Mouse (Mus musculus): Measurements from ENCODE around the gene Egr4. TPM values are rescaled to one million over a fixed set of nuclear protein-coding genes. Genes with fewer than 3 reads are reported as not detected.

The Egr4 gene
- total RNA-seq, 2 experiments from 2014 or later, result 26.1 to 33.4 TPM

DNA sequence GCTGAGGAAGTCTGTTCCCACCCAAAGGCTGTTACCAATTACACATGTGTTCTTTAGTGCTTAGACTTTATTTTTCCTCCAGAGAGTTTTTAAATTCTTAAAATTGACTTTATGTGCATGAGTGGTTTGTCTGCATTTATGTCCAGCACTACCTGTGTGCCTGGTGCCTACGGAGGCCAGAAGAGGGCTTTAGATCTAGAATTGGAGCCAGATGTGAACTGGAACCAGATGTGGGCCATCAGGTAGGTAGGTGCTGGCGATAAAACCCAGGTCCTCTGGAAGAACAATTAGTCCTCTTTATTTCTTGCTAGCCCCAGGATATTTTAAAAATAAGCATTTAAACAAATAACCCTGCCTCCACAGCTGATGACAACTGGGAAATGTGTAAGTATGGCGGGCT, 21.8 kb downstream of the Egr4 start:
- no peak for DNase-seq

DNA sequence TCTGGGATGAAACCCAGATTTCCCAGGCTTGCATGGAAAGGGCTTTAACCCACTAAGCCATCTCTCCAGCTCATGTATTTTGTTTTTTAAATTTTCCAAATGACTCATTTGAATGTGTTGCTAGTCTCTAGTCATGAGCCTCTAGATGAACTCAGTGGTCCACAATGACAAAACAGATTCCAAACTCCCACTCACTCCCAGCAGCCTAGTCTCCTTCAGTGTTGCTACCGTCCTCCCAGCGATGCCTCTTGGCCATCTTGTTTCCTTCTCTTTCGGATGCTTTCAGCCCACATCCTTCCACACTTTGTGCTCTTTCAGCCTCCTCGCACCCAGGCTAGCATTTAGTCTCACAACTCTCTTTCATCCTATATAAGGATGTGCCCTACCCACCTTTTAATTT, 23.1 kb downstream of the Egr4 start:
- DNase-seq, result no peak

DNA sequence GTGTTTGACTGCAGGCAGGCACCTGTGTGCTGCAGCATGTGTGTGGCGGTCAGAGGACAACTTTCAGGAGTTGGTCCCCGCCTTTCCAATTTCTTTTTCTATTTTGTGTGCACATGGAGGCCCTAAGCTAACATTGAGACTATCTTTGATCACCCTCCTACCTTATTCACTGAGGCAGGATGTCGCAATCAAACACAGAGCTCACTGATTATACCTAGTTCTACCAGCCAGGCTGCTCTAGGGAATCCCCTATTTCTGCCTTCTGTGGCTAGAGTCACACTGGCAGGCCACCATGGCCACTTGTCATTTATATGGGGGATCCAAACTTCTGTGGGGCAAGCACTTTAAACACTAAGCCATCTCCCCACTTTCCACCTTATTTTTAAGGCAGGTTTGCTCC, 23.7 kb downstream of the Egr4 start:
- DNase-seq, result no peak

DNA sequence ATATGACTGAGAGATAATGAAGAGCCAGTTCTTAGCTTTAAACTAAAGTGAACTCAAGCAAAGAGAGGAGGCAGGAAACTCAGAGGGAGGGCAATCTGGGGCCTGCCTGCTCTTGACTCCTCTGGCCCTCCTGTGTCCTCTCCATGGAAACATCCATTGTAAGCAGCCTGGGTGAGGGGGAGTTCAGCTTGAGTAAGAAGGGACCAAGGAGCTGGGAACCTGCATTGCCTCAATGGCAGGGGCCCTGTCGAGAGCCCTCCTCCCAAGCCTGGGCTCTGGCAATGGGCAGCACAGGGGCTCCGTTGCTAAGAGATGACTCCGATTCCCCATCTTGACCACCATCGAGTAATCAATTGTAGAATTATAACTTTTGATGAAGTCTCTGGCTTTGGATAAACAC, 24.9 kb downstream of the Egr4 start:
- DNase-seq, result no peak

DNA sequence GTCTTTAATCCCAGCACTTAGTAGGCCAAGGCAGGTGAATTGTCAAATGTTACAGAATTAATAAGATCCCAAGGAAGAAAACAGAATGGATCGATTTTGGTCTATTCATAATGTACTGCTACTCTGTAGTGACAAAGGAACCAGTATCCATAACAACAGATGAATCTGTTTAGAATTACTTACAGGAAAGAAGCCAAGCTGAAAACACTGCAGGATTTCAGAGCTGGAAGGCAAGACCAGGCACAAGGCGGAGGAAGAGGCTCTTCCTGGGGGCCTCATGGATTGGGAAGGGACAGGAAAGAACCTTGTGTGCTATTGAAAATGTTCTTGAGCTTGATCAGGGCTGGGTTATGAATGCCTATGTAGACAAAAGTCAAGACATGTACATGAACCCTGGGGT, 27.7 kb downstream of the Egr4 start:
- DNase-seq, result no peak

DNA sequence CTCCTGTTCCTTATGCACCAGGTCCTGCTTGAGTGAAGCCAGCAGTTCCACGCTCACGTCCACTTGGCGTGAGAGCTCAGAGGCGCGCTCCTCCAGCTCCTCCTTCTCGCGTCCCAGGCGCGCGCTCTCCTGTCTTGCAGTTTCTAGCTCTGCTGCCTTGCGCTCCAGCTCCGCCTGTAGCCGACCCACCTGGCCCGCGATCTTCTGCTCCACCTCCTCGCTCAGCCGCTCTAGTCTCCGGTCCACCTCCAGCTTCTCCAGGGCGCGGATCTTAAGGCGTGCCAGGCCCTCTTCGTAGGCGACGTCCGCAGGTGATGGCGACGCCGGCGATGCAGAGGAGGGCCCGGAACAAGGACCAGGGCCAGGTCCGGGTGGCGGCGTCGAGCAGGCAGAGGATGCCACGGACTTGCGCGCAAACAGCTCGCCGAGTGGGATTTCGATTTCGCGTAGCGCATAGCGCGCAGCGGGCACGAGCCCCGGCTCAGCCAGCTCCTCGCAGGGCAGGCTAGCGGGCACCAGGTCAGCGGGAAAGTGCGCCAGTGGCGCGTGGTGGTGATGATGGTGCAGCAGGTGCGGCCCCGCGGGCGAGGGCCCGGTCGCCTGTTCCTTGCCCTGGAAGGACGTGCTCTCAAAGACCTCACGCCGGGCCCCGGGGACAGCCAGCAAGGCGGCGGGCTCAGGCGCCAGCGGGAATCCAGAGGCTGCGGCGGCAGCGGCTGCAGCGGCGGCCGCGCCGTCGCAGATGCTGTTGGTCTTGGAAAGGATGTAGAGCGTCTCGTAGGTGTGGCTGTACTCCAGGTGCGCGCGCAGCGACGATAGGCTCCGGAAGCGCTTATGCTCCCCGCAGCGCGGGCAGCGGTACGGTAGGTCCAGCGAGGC, 29.3 kb downstream of the Egr4 start:
- no peak for DNase-seq

DNA sequence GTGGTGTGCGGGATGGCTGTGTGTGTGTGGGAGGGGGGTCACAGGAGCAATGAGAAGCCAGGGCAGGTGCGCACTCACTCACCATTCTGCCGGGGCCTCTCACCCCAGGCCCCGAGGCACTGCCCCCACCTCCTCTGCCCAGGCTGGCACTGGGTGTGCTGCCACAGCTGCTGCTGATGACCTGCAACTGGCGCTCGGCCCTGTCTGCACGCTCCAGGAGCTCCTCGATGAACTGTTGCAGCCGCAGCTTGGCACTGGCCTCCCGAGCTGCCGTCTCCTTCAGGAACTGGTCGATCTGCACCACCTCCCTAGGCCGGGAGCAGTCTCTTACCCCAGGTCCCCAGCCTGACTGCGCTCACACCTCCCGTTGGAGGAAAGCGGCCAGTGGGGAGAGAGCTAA, 32.7 kb downstream of the Egr4 start:
- no peak for DNase-seq

DNA sequence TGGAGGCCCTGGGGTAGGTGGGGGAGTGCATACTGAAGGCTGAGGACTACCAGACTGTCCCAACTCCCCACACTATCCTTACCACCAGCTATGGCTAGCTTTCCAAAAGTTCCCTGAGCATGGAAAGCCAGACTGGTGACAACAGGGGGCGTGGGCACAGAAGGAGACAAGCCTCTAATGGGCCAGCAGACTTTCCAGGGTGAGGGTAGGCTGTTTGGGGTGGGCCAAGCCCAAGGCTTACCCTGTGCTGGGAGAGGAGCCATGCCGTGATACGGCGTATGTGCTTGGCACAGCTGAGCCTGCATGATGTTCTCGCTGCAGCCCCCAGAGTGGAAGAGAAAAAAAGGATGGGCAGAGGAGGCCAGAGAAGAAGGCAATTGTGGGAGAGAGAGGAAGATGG, 33.4 kb downstream of the Egr4 start:
- DNase-seq, result peak in 1 of 2 experiments; percentile 53

DNA sequence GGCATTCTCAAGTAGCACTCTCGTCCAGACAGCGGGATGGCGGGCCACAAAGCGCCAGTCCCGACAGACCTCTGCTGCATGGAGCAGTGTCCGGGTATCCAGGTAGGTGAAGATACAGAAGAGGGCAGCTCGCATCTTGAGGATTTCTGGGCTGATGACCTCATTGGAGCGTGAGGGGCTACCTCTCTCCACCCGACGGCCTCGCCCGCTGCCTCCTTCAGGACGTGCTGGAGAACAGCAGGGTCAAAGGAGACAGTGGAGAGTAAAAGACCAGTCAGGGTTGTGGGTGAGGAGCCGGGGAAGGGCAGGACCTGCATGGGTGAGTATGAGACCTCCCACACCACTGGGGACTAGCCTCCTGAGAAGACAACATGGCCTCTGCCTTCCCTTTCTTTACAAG, 35.0 kb downstream of the Egr4 start:
- no peak for DNase-seq

DNA sequence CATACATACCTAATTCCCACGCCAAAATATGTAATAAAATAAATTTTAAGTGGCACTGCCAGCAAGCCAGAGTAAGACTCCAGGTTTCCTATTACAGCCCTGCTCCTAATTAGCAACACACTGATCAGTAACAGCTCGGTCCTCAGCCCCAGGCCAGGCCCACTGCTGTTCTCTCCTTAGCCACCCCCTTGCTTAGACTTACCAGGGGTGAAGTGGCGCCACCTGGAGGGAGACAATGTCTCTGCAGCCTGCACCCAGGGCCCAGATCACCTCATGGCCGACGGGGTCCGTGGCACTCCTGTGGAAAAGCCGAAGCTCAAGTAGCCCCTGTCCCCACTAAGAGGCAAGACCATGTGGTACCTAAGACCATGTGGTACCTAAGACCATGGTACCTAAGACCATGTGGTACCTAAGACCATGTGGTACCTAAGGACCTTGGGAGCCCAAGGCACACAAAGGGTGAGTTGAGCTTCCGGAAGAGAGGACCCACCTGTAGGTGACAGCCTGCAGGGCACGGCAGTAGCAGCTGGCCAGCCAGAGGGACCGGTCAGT, 35.9 kb downstream of the Egr4 start:
- no peak for DNase-seq

DNA sequence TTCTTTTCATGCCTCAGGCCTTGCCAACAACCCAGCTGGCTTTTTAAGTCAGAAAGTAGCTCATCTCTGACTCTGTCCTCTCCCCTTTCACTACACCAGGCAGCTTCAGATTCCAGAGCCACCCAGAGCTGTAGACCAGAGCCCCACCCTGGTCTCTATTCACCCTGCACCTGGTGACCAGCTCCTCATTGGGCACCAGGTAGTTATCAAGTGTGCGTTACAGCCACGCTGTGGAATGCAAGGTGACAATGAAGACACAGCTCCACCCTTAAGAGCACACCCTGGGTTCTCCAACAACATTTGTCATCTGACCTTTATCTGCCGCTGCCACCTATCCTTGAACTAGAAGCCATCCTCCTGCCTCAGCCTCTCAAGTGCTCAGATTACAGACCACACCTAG, 37.8 kb downstream of the Egr4 start:
- DNase-seq, result no peak

DNA sequence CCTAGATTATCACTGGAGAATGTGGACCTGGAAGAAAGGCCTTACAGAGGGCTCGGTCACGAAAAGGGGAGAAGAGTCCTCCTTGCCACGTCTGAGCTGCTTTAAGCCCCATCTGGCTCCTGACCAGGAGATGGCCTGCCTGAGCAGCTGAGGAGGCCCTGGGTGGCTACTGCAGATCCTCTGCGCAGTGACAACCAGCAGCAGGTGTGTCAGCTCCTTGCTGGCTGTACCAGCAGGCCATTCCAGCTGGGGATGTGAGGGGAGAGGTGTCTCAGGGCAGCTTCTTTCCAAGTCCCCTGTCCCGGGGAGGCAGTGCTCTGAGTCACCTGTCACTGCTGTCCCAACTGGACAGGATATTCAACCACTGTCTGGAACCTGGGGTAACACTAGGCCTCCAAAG, 40.8 kb downstream of the Egr4 start:
- DNase-seq, result no peak

DNA sequence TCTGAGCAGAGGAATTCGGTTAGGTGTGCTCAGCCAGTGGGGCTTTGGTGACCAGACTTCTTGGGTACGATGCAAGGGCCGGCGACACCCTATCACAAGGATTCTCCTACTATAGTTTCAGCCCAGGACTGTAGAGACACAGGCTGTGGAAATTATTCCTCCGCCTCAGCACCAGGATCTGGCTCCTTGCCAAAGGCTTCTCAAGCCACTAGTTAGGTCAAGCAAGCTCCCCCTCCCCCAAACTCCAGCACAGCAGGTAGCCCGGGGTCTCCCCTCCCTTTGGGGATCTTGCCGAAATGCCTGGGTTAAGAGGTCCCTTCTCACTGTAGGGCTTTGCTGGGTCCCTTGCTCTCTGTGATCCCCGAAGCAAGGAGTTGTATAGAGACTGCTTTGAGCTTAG, 41.4 kb downstream of the Egr4 start:
- DNase-seq, result no peak

DNA sequence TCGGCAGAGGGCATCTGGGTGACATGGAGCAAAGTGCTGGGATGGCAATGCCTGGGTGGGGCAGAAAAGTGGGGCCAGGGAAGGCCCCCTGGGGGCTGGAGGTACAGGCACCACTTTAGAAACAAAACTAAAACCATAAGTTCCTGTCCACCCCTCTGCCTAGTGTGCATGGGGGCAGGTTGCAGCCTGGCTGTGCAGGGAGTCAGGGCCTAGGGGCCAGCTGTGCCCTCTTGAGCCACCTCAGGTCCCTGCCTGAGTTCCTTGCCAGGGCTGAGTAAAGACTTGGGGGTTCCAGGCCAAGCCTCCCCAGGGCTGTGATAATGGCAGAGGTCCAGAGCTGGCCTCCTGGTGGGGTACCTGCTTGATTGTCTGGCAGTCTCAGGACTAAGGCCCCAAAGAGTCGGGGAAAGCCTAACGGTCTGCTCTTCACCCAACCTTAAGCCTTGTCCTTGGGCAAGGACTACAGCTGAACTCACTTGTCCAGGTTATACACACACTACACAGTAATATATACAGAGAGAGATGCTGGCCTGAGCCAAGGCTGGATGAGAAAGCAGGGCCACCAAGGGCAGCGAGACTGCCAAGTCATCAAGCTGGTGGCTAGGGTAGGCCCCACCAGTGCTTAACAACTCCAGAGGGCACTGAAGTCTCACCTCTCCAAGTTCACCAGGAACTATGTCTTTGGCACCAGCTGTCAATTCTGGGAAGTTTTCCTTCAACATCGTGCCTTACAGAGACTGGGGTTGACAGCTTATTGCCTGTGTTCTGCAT, 43.5 kb downstream of the Egr4 start:
- DNase-seq, result no peak

DNA sequence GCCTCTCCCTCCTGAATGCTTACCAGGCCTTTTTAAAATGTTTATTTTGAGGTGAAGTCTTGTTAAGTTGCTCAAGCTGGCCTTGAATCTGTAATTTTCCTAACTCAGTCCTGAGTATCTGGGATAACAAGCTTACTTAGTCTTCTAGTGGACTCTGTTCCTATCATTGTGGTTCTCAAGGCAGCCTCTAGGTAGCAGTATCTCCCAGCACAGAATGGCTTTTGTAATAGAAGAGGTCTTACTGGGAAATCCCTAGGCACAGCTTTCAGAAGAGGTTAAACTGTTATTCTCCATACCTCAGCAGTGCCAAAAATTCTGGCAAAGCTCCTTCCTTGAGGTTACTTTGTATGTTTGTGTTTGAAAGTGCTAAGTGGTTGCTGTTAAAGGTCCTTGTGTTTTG, 48.0 kb downstream of the Egr4 start:
- DNase-seq, result no peak

Other genes starting within 250 kb of the Egr4 start
- 100 to 1,000 TPM; 164 to 165 TPM for gene Sfxn5, start 180.2 kb downstream of the Egr4 start, total RNA-seq (2021)
- gene Rab11fip5, start 139.0 kb downstream of the Egr4 start, total RNA-seq (2021), result 10 to 100 TPM; 49.1 to 52.6 TPM
- not detected for gene Noto, start 89.7 kb downstream of the Egr4 start, total RNA-seq (2021)
- gene Smyd5, start 81.6 kb downstream of the Egr4 start, total RNA-seq (2021), result 10 to 100 TPM; 42.3 to 42.9 TPM
- 100 to 1,000 TPM; 225 to 226 TPM for gene Cct7, start 62.1 kb downstream of the Egr4 start, total RNA-seq (2021)
- 10 to 100 TPM; 14.1 to 16.0 TPM for gene Pradc1, start 61.6 kb downstream of the Egr4 start, total RNA-seq (2021)
- gene Fbxo41, start 10.6 kb downstream of the Egr4 start, total RNA-seq (2021), result 10 to 100 TPM; 91.2 to 96.6 TPM
- 1 to 10 TPM; 6.9 to 7.8 TPM for gene Alms1, start 73.9 kb upstream of the Egr4 start, total RNA-seq (2021)
- 1 to 10 TPM; 3.4 to 3.5 TPM for gene Nat8f7, start 199.6 kb upstream of the Egr4 start, total RNA-seq (2021)

Data from layer of hippocampus, postnatal 36 days (tissue).